Mouse (Mus musculus): Measurements from ENCODE around the gene Hsp90ab1. TPM values are rescaled to one million over a fixed set of nuclear protein-coding genes. Genes with fewer than 3 reads are reported as not detected.

Hsp90ab1 gene
- total RNA-seq, 2 experiments from 2014 or later: 2,801 to 2,860 TPM

GRCm38 (mm10) chr17:45544001-45544872, 28.8 kb downstream of the Hsp90ab1 start:
- DNase-seq (ENCODE audit: low spot score in 2 of 2): no peak

DNA sequence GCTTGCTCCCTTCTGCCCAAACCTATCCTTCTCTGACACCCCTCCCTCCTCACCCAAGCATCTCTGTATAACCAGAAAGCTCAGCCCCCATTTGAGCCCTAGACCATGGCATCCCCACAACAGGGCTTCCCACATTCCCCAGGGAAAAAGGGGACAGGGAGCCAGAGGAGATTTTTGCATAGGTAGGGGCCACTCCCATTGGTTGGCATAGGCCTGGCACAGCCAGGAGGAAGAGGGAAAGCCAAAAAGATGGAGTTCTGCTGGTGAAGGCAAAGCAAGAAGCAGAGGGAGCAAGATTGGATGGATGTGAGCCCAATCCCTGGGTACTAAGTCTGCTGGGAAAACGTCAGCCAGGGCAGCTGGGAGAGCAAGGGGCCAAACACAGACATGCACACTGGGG, 30.0 kb downstream of the Hsp90ab1 start:
- no peak for DNase-seq (ENCODE audit: low spot score in 2 of 2)

GRCm38 (mm10) chr17:45542705-45543104, 30.4 kb downstream of the Hsp90ab1 start:
- DNase-seq (ENCODE audit: low spot score in 2 of 2): no peak

- DNase-seq (ENCODE audit: low spot score in 2 of 2): no peak
These were observed 30.9 kb downstream of the Hsp90ab1 start for GRCm38 (mm10) chr17:45542129-45542528.

DNA sequence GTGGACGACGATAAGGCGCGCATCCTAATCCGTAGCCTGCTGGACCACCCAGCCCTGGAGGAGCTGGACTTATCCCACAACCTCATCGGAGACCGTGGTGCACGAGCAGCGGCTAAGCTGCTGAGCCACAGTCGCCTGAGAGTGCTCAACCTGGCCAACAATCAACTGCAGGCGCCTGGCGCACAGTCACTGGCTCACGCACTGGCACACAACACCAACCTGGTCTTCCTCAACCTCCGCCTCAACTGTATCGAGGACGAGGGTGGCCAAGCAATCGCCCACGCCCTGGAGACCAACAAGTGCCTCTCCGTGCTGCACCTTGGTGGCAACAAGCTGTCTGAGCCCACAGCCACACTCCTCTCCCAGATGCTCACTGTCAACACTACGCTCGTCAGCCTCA, 33.4 kb downstream of the Hsp90ab1 start:
- DNase-seq (ENCODE audit: low spot score in 2 of 2): no peak

- no peak for DNase-seq (ENCODE audit: low spot score in 2 of 2)
These were observed 34.7 kb downstream of the Hsp90ab1 start for GRCm38 (mm10) chr17:45538394-45538793.

GRCm38 (mm10) chr17:45536264-45536663, 36.8 kb downstream of the Hsp90ab1 start:
- DNase-seq (ENCODE audit: low spot score in 2 of 2): no peak

GRCm38 (mm10) chr17:45532896-45533295, 40.2 kb downstream of the Hsp90ab1 start:
- DNase-seq (ENCODE audit: low spot score in 2 of 2): no peak

- DNase-seq (ENCODE audit: low spot score in 2 of 2): no peak
These were observed 42.7 kb downstream of the Hsp90ab1 start for GRCm38 (mm10) chr17:45530346-45530782.

- DNase-seq (ENCODE audit: low spot score in 2 of 2): no peak
These were observed 46.5 kb downstream of the Hsp90ab1 start for GRCm38 (mm10) chr17:45526571-45526970.

DNA sequence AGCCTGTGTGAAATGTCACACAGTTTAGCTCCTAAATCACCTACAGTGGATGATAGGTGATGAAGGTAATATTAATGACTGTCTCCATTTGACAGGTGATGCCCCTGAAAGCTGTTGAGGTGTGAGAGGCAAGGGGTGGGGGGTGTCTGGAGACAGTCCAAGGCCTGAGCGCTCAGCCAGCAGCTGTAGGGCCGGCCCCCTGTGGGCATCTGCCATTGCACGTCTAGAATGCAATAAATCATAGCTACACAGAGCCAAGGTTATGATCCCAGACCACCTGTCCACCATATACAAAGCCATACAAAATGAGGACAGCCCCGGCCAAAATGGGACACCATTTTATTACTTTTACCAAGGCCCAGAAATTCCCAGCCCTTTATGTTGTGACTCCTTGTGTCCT, 48.1 kb downstream of the Hsp90ab1 start:
- no peak for DNase-seq (ENCODE audit: low spot score in 2 of 2)

DNA sequence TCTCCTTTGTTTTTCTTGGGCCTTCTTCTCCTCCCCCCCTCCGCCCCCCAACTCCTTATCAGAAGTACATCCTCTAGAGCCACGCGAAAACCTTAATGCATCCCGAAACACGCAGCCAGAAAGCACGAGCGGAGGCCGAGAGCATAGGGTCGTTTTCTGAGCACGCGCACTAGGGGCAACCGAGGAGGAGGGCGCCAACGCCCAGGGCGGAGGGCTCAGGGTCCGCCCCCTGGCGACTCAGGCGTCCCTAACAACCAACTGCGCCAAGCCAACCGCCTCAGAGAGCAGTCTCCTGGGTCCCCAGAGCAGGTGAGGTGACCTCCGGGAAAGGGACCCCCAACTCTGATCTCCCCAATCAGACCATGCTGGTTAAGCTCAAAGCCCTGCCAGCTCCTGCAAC, 49.8 kb downstream of the Hsp90ab1 start, which contains the start of gene Tcte1:
Gene Tcte1 (plus strand): TSS at position 172 of the 400 bp plus-strand sequence.
- no peak for DNase-seq (ENCODE audit: low spot score in 2 of 2)

DNA sequence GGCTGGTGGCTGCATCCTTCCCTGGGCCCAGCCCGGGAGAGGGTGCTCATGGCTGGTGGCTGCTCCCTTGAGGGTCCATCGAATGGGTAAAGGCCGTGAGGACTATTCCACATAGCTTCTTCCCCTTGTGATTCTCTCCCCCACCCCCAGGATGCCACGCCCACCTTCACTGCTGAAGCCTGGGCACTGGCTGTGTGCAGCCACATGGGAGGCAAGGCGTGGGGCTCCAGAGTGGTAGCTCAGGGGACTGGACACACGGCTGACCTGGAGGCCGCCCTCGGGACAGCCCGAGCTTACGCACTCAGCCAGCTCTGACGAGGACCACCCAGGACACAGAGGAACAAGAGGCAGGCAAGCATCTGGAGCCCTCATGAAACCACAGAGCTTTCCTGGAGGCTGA, 52.9 kb downstream of the Hsp90ab1 start:
- DNase-seq (ENCODE audit: low spot score in 2 of 2): no peak

DNA sequence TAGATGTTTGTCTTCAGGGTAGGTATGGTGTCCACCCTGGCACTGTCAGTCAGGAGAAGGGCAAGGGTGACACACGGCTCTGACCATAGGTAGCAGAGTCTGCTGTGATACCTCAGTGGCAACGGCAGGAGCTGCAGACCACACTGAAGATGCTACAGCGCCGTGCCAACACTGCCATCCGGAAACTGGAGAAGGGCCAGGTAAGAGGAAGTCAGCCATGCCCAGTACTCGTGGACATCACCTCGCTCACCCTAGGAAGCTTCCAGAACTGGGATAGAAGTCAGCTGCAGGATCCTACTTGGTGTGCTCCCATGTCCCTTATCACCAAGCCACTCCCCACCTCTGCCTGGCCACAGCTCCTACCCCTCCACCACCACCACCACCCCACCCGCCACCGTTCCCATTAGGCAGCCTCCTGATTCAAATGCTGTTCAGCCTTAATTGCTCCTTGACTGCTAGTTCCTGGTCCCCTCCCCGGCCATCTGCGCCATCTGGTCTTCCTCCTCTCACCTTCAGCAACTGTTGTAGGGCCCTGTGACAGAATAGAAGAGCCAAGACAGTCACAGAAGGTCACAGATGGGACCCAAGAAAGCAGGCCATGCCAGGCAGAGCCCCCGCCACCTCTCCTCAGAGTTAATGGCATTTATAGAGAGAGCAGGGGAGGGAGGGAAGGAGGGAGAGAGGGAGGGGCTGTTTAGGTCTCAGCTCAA, 54.1 kb downstream of the Hsp90ab1 start:
- DNase-seq (ENCODE audit: low spot score in 2 of 2): no peak

Other genes with a start within 250 kb of the Hsp90ab1 start
- gene Cdc5l, start 139.5 kb downstream of the Hsp90ab1 start, total RNA-seq (2021): 10 to 100 TPM; 39.9 to 40.9 TPM
- not detected for gene Spats1, start 97.9 kb downstream of the Hsp90ab1 start, total RNA-seq (2021)
- 10 to 100 TPM; 15.8 to 17.3 TPM for gene Aars2, start 66.4 kb downstream of the Hsp90ab1 start, total RNA-seq (2021)
- gene Tcte1, start 49.8 kb downstream of the Hsp90ab1 start, total RNA-seq (2021): not detected
- under 1 TPM in 1 of 2 experiments, not detected in 1; 0.06 TPM for gene Tmem151b, start 23.6 kb downstream of the Hsp90ab1 start, total RNA-seq (2021)
- gene Nfkbie, start 17.6 kb downstream of the Hsp90ab1 start, total RNA-seq (2021): 1 to 10 TPM; 2.7 to 3.5 TPM
- 10 to 100 TPM; 28.1 to 44.2 TPM for gene Slc35b2, start 9.4 kb downstream of the Hsp90ab1 start, total RNA-seq (2021)
- gene Slc29a1, start 26.3 kb upstream of the Hsp90ab1 start, total RNA-seq (2021): 100 to 1,000 TPM; 121 to 161 TPM
- gene Mymx, start 28.8 kb upstream of the Hsp90ab1 start, total RNA-seq (2021): not detected
- under 1 TPM; 0.19 to 0.40 TPM for gene Capn11, start 86.1 kb upstream of the Hsp90ab1 start, total RNA-seq (2021)
- 100 to 1,000 TPM; 104 to 109 TPM for gene Mrpl14, start 113.1 kb upstream of the Hsp90ab1 start, total RNA-seq (2021)
- 10 to 100 TPM; 41.0 to 41.4 TPM for gene Tmem63b, start 113.6 kb upstream of the Hsp90ab1 start, total RNA-seq (2021)
- gene 1600014C23Rik, start 160.6 kb upstream of the Hsp90ab1 start, total RNA-seq (2021): not detected

All from adrenal gland, adult 18-20 months (tissue).